Mouse (Mus musculus) lung, embryonic 14.5 days (tissue): ENCODE results near the gene Gtf2e1. TPM values are rescaled to one million over a fixed set of nuclear protein-coding genes. Genes with fewer than 3 reads are reported as not detected.

Experiments used
- ATAC-seq: fragments of 200-750 bp; cut with Nextera tagmentation; 2 replicates; pipeline ENCODE4 v1.8.0; 2017; ENCODE audit warnings: mild to moderate bottlenecking, moderate TSS enrichment, moderate library complexity; ENCODE audit not compliant: insufficient read depth
- DNase-seq: peaks from one replicate; pipeline ENCODE4 v3.0.0-alpha.2; 2015
- H3K27ac ChIP-seq: fragments of 300-500 bp; sonication (generic); 2 replicates; pipeline ENCODE4 v1.5.1; 2014; ENCODE audit warnings: low read depth, mild to moderate bottlenecking, moderate library complexity
- H3K27me3 ChIP-seq: fragments of 300-500 bp; sonication (generic); 2 replicates; pipeline ENCODE4 v1.6.1; 2014; ENCODE audit warnings: low read length, control low read depth; ENCODE audit not compliant: insufficient read depth
- H3K36me3 ChIP-seq: fragments of 300-500 bp; sonication (generic); 2 replicates; pipeline ENCODE4 v1.6.1; 2014; ENCODE audit warnings: control low read depth; ENCODE audit not compliant: insufficient read depth
- H3K4me1 ChIP-seq: fragments of 300-500 bp; sonication (generic); 2 replicates; pipeline ENCODE4 v1.6.1; 2014; ENCODE audit warnings: antibody characterized with exemption, control low read depth; ENCODE audit not compliant: insufficient read depth
- H3K4me2 ChIP-seq: fragments of 300-500 bp; sonication (generic); 2 replicates; pipeline ENCODE4 v1.6.1; 2014; ENCODE audit warnings: mild to moderate bottlenecking
- H3K4me3 ChIP-seq: fragments of 300-500 bp; sonication (generic); 2 replicates; pipeline ENCODE4 v1.5.1; 2014; ENCODE audit warnings: low read depth, low read length
- H3K9ac ChIP-seq: fragments of 300-500 bp; sonication (generic); 2 replicates; pipeline ENCODE4 v1.6.1; 2014
- H3K9me3 ChIP-seq: fragments of 300-500 bp; sonication (generic); 2 replicates; pipeline ENCODE4 v1.6.1; 2016; ENCODE audit warnings: low read depth, low read length, control low read depth
- CTCF ChIP-seq: IDR thresholded peaks from 2 replicates; pipeline ENCODE4 v1.5.1; 2016; ENCODE audit warnings: antibody characterized with exemption, low read depth
- WGBS: fragments of 180-500 bp; shearing (Covaris S2); extraction: QIAGEN DNeasy Blood & Tissue Kit; methylation state at CpG from one replicate; pipeline ENCODE4 v1.1.7; 2014; 5-methylcytosine and 5-hydroxymethylcytosine counted together
- polyA plus RNA-seq: library from polyadenylated mRNA; unstranded; fragments of >200 nt; fragmentation: Nextera tagmentation; extraction: Ambion mirVana; gene quantifications from 2 replicates; pipeline ENCODE4 v1.2.1, GENCODE M21; 2014

Gtf2e1 gene
- polyA plus RNA-seq, 1 experiment from 2014 or later, result 28.9 TPM

GRCm38 (mm10) chr16:37550266-37550665 is 10.7 kb upstream of the Gtf2e1 start:
- Histone ChIP-seq H3K4me1 (no peaks in the 10 kb centered on the region), H3K27me3 (no peaks in the 10 kb centered on the region), H3K36me3 (no peaks in the 10 kb centered on the region; the same call in 1 of the 2 replicates), H3K9ac (no peak overlapping the region), H3K4me3 (no peak overlapping the region), H3K4me2 (no peak overlapping the region), H3K9me3 (no peaks in the 10 kb centered on the region), H3K27ac (no peak overlapping the region)
- no peak for DNase-seq
- 67% methylated on average over 3 of the region's 3 CpGs for WGBS
- TF ChIP-seq CTCF, result no peak
- ATAC-seq, result no peak

- ATAC-seq, result no peak
Measured at GRCm38 (mm10) chr16:37546312-37546711, 6.7 kb upstream of the Gtf2e1 start.

GRCm38 (mm10) chr16:37540776-37541175 is 1.2 kb upstream of the Gtf2e1 start:
- no peak for ATAC-seq
- H3K4me2 ChIP-seq, result peak overlapping the region; percentile 73
- peaks cover 22% of the 10 kb centered on the region for H3K36me3 ChIP-seq
- no peak for TF ChIP-seq CTCF
- H3K4me1 ChIP-seq, result no peaks in the 10 kb centered on the region
- no peaks in the 10 kb centered on the region for H3K9me3 ChIP-seq
- no peak overlapping the region for H3K27ac ChIP-seq
- DNase-seq, result no peak
- WGBS, result 83% methylated on average over 6 of the region's 6 CpGs
- peak overlapping the region; percentile 79 for H3K4me3 ChIP-seq
- H3K9ac ChIP-seq, result no peak overlapping the region
- no peaks in the 10 kb centered on the region for H3K27me3 ChIP-seq

More at GRCm38 (mm10) chr16:37546312-37546711, 6.7 kb upstream of the Gtf2e1 start:
- TF ChIP-seq CTCF, result no peak
- H3K4me1 ChIP-seq, result no peaks in the 10 kb centered on the region
- no peak for DNase-seq
- H3K9me3 ChIP-seq, result no peaks in the 10 kb centered on the region
- no peak overlapping the region for H3K27ac ChIP-seq
- H3K4me2 ChIP-seq, result no peak overlapping the region
- H3K36me3 ChIP-seq, result peaks cover 22% of the 10 kb centered on the region
- no peak overlapping the region for H3K9ac ChIP-seq
- no peaks in the 10 kb centered on the region for H3K27me3 ChIP-seq
- no peak overlapping the region for H3K4me3 ChIP-seq
- WGBS, result 76% methylated on average over 5 of the region's 5 CpGs

- H3K27me3 ChIP-seq, result no peaks in the 10 kb centered on the region
- H3K9ac ChIP-seq, result peak overlapping the region; percentile 93
- H3K9me3 ChIP-seq, result no peaks in the 10 kb centered on the region
- H3K36me3 ChIP-seq, result peaks cover 31% of the 10 kb centered on the region
- ATAC-seq (peak; percentile 56), DNase-seq (no peak)
- TF ChIP-seq CTCF, result no peak
- WGBS, result under 1% methylated on average over 22 of the region's 22 CpGs
- H3K27ac ChIP-seq, result peak overlapping the region; percentile 80
- peak overlapping the region; percentile 79 for H3K4me3 ChIP-seq
- H3K4me2 ChIP-seq, result peak overlapping the region; percentile 71
- no peaks in the 10 kb centered on the region for H3K4me1 ChIP-seq
Measured at GRCm38 (mm10) chr16:37539240-37539610, 364 bp downstream of the Gtf2e1 start.

- ATAC-seq, result no peak
- Histone ChIP-seq H3K4me1 (no peaks in the 10 kb centered on the region), H3K36me3 (peaks cover 39% of the 10 kb centered on the region), H3K4me2 (no peak overlapping the region), H3K9me3 (no peaks in the 10 kb centered on the region), H3K27ac (no peak overlapping the region), H3K4me3 (no peak overlapping the region), H3K27me3 (no peaks in the 10 kb centered on the region), H3K9ac (no peak overlapping the region)
- no peak for TF ChIP-seq CTCF
- WGBS, result 84% methylated on average over 8 of the region's 8 CpGs
- no peak for DNase-seq
Measured at GRCm38 (mm10) chr16:37533369-37534068, 6.1 kb downstream of the Gtf2e1 start.

- Histone ChIP-seq H3K36me3 (peaks cover 43% of the 10 kb centered on the region), H3K4me2 (no peak overlapping the region), H3K27me3 (no peaks in the 10 kb centered on the region), H3K27ac (no peak overlapping the region), H3K4me1 (no peaks in the 10 kb centered on the region), H3K4me3 (no peak overlapping the region), H3K9ac (no peak overlapping the region), H3K9me3 (no peaks in the 10 kb centered on the region)
- no peak for TF ChIP-seq CTCF
- DNase-seq (no peak), ATAC-seq (no peak)
- WGBS, result 88% methylated on average over 1 of the region's 1 CpGs
Measured at GRCm38 (mm10) chr16:37532046-37532445, 7.5 kb downstream of the Gtf2e1 start.

- TF ChIP-seq CTCF, result no peak
- H3K9me3 ChIP-seq, result no peaks in the 10 kb centered on the region
- 90% methylated on average over 6 of the region's 6 CpGs for WGBS
- H3K4me3 ChIP-seq, result no peak overlapping the region
- no peaks in the 10 kb centered on the region for H3K27me3 ChIP-seq
- ATAC-seq (no peak), DNase-seq (no peak)
- no peak overlapping the region for H3K4me2 ChIP-seq
- H3K4me1 ChIP-seq, result no peaks in the 10 kb centered on the region
- H3K9ac ChIP-seq, result no peak overlapping the region
- H3K36me3 ChIP-seq, result peaks cover 38% of the 10 kb centered on the region
- no peak overlapping the region for H3K27ac ChIP-seq
Measured at GRCm38 (mm10) chr16:37530170-37530569, 9.4 kb downstream of the Gtf2e1 start.
